Comparison of ENCODE assay signal across 8 mouse cellular contexts in genomic region chr11:106036548-106037417, GRCm38 (mm10). TPM values are rescaled to one million over a fixed set of nuclear protein-coding genes. Genes with fewer than 3 reads are reported as not detected.
DNase-seq lines count a peak whose midpoint lies in the region; ATAC-seq and TF ChIP-seq lines count a peak whose summit lies in the region.

Gene Dcaf7, plus strand, starts transcription at chr11:106036872.

- peak within 1 kb of the TSS; percentile 99 for H3K4me3 ChIP-seq in gastrocnemius, adult 2 months
- H3K4me3 ChIP-seq in hindbrain, postnatal 0 days (ENCODE audit: low read length) = peak within 1 kb of the TSS; percentile 72
- peak within 1 kb of the TSS; percentile 73 for H3K4me3 ChIP-seq in left cerebral cortex, adult 2 months

- intact Hi-C loops in gastrocnemius, adult 2 months (cut with DNase I) = loop anchor here (5.0 kb wide), 1 partner anchor 41 kb away; no protein-coding TSS in a partner anchor
- intact Hi-C loops in left cerebral cortex, adult 2 months (cut with DNase I) = loop anchor here (5.0 kb wide), 1 partner anchor 304 kb away; no protein-coding TSS in a partner anchor

- no peaks in the 10 kb centered on the region for H3K36me3 ChIP-seq in hindbrain, postnatal 0 days (ENCODE audit: insufficient read depth, low read length)

- peak; percentile 99 for DNase-seq in ZHBTc4 (ENCODE audit: low read depth, low spot score)
- DNase-seq in gastrocnemius, adult 2 months = peak; percentile 97
- peak; percentile 98 for DNase-seq in hindbrain, postnatal 0 days (ENCODE audit: low spot score)
- peak; percentile 98 to 99 for DNase-seq in left cerebral cortex, adult 2 months (ENCODE audit: extremely low spot score in 1 of 2, low spot score in 2 of 2)
- DNase-seq in right cerebral cortex, adult 2 months (ENCODE audit: low spot score in 2 of 2) = peak; percentile 99
- DNase-seq in urinary bladder, postnatal 14 days (ENCODE audit: low spot score) = peak; percentile 95

- peak within 1 kb of the TSS; percentile 78 for H3K9ac ChIP-seq in hindbrain, postnatal 0 days (replicated peaks; ENCODE audit: low read length)

- H3K27ac ChIP-seq in gastrocnemius, adult 2 months = peak within 1 kb of the TSS; percentile 93
- peak within 1 kb of the TSS; percentile 95 for H3K27ac ChIP-seq in hindbrain, postnatal 0 days
- peak within 1 kb of the TSS; percentile 93 for H3K27ac ChIP-seq in left cerebral cortex, adult 2 months

- under 1% methylated on average over 66 of the region's 66 CpGs for WGBS in hindbrain, postnatal 0 days

- no peaks in the 10 kb centered on the region for H3K9me3 ChIP-seq in hindbrain, postnatal 0 days (ENCODE audit: low read length)

- no peak for TF ChIP-seq CTCF in gastrocnemius, adult 2 months (IDR thresholded peaks at IDR 0.05)
- TF ChIP-seq CTCF in hindbrain, postnatal 0 days (IDR thresholded peaks at IDR 0.05; ENCODE audit: low read depth) = no peak; the same call in 1 of the 2 replicates
- no peak for TF ChIP-seq CTCF in left cerebral cortex, adult 2 months (IDR thresholded peaks at IDR 0.05)

- H3K27me3 ChIP-seq in hindbrain, postnatal 0 days (ENCODE audit: insufficient read depth, low read length) = no peaks in the 10 kb centered on the region

- H3K4me2 ChIP-seq in hindbrain, postnatal 0 days (ENCODE audit: low read depth, low read length) = peak within 1 kb of the TSS; percentile 67

- peaks cover 7% of the 10 kb centered on the region for H3K4me1 ChIP-seq in hindbrain, postnatal 0 days (ENCODE audit: insufficient read depth, low read length)

- peak; percentile 94 for ATAC-seq in common myeloid progenitor, adult 5-6 weeks (replicated peaks; ENCODE audit: low read depth, poor library complexity, severe bottlenecking)
- ATAC-seq in hindbrain, postnatal 0 days = peak; percentile 97
- ATAC-seq in megakaryocyte, adult 5-6 weeks (ENCODE audit: poor library complexity, severe bottlenecking) = peak; percentile 96

RNA-seq across cellular contexts. Expression of gene Dcaf7, which starts in this region (rescaled TPM):
- 56.2 and 68.3 TPM in 2 replicates for total RNA-seq in common myeloid progenitor, adult 5-6 weeks (2017)
- 10 to 100 TPM; 23.9 to 28.2 TPM for total RNA-seq in gastrocnemius, adult 2 months (2021)
- 265 and 283 TPM in 2 replicates for total RNA-seq in hindbrain, postnatal 0 days (2014; rRNA removed)
- polyA plus RNA-seq in hindbrain, postnatal 0 days (2015; fragmentation: Nextera tagmentation; extraction: Ambion mirVana) = 127 and 137 TPM in 2 replicates
- 100 to 1,000 TPM; 134 to 142 TPM for total RNA-seq in left cerebral cortex, adult 2 months (2021)
- total RNA-seq in megakaryocyte, adult 5-6 weeks (2015) = 40.4 and 42.5 TPM in 2 replicates
- total RNA-seq in megakaryocyte, adult 5-6 weeks (2017) = 45.6 and 49.4 TPM in 2 replicates

Comparison
In these comparisons a context has a peak if more than half of its experiments do, and no peak if none do; other contexts are left out.
1. Peak in every context shown above with its lines: DNase-seq, ATAC-seq, H3K4me3 ChIP-seq and H3K27ac ChIP-seq.